Mouse (Mus musculus) heart, embryonic 13.5 days (tissue): ENCODE measurements at regions not wholly inside any gene's neighbourhood (a gene's known extent, or its start where the extent isn't known, plus 50 kb on each side); places are given as distances from the start of the nearest gene placed in this dataset.
A peak's percentile ranks its signal among the peaks of the same experiment; 100 is the strongest.

Experiments
- ATAC-seq: fragments of 200-750 bp; cut with Nextera tagmentation; 2 replicates; pipeline ENCODE4 v1.8.0; 2017; ENCODE audit warnings: moderate TSS enrichment; ENCODE audit not compliant: insufficient number of reproducible peaks, low FRiP score, low TSS enrichment; ENCODE audit errors: extremely low read depth
- H3K27ac ChIP-seq: fragments of 300-500 bp; sonication (generic); replicated peaks from 2 replicates; pipeline ENCODE4 v1.5.1; 2015; ENCODE audit warnings: moderate library complexity, mild to moderate bottlenecking, inconsistent platforms
- H3K27me3 ChIP-seq: fragments of 300-500 bp; sonication (generic); replicated peaks from 2 replicates; pipeline ENCODE4 v1.6.1; 2015; ENCODE audit warnings: mild to moderate bottlenecking, inconsistent platforms
- H3K36me3 ChIP-seq: fragments of 300-500 bp; sonication (generic); 2 replicates; pipeline ENCODE4 v1.6.1; 2015; ENCODE audit warnings: mild to moderate bottlenecking, inconsistent platforms
- H3K4me1 ChIP-seq: fragments of 300-500 bp; sonication (generic); 2 replicates; pipeline ENCODE4 v1.6.1; 2015; ENCODE audit warnings: inconsistent platforms
- H3K4me2 ChIP-seq: fragments of 300-500 bp; sonication (generic); 2 replicates; pipeline ENCODE4 v1.6.1; 2015; ENCODE audit warnings: inconsistent platforms, mild to moderate bottlenecking, moderate library complexity
- H3K4me3 ChIP-seq: fragments of 300-500 bp; sonication (generic); 2 replicates; pipeline ENCODE4 v1.5.1; 2015; ENCODE audit warnings: moderate library complexity, mild to moderate bottlenecking, inconsistent platforms
- H3K9ac ChIP-seq: fragments of 300-500 bp; sonication (generic); 2 replicates; pipeline ENCODE4 v1.6.1; 2015; ENCODE audit warnings: inconsistent platforms, mild to moderate bottlenecking, moderate library complexity
- H3K9me3 ChIP-seq: fragments of 300-500 bp; sonication (generic); 2 replicates; pipeline ENCODE4 v1.6.1; 2016; ENCODE audit warnings: inconsistent platforms
- WGBS: fragments of 180-500 bp; shearing (Covaris S2); methylation state at CpG from one replicate; pipeline ENCODE4 v1.1.7; 2015; ENCODE audit warnings: mixed read lengths; 5-methylcytosine and 5-hydroxymethylcytosine counted together

DNA sequence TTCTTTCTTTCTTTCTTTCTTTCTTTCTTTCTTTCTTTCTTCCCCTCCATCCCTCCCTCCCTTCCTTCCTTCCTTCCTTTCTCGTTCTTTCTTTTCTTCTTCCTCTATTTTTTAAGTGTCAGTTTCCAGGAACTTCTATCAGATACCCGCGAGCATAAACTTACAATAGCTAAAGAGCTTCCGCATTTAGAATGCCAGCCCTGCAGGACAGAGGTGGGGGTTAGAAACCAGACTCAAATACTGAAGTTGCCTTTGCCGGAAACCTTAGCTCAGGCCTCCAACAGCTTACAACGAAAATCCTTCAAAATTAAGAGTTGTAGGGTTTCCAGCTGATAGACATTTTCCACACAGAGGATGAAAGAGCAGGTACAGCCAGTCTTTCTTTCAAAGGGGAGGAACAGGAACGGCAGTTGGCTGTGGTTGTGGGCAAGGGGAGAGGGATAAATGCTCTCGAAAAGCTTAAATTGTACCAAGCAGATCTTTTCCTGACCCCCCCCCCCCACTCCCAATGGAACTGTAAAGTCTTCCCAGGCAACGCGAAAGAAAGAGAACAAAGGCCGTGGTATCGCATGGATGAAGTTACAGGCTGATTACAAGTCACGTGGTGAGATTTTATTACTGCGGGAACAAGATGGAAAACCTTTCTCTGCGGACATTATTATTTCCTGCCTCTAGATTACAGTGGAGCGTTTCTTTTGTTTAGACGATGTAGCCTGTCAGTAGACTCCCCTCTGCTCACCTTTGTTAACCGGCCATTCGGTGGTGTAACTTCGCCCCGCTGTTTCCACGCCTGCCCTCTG lies 159.2 kb downstream of the Tgfb2 start:
- Histone ChIP-seq H3K4me3 (no peak overlapping the region), H3K9me3 (no peaks in the 10 kb centered on the region), H3K4me2 (peak overlapping the region; percentile 36), H3K36me3 (no peaks in the 10 kb centered on the region), H3K4me1 (peaks cover 10% of the 10 kb centered on the region), H3K27me3 (no peaks in the 10 kb centered on the region), H3K27ac (no peak overlapping the region; the same call in 1 of the 2 replicates), H3K9ac (0 out of 2 replicates have a peak overlapping the region, but pooled peaks have one; percentile 37)
- ATAC-seq, result no peak
- WGBS, result 60% methylated on average over 22 of the region's 22 CpGs

GRCm38 (mm10) chr1:186540070-186540469 lies 165.7 kb downstream of the Tgfb2 start:
- H3K9ac ChIP-seq, result no peak overlapping the region
- H3K27ac ChIP-seq, result no peak overlapping the region
- no peak overlapping the region for H3K4me2 ChIP-seq
- no peak overlapping the region for H3K4me3 ChIP-seq
- no peaks in the 10 kb centered on the region for H3K27me3 ChIP-seq
- H3K4me1 ChIP-seq, result no peaks in the 10 kb centered on the region
- H3K9me3 ChIP-seq, result peaks cover 6% of the 10 kb centered on the region
- 84% methylated on average over 2 of the region's 2 CpGs for WGBS
- no peaks in the 10 kb centered on the region for H3K36me3 ChIP-seq
- no peak for ATAC-seq

DNA sequence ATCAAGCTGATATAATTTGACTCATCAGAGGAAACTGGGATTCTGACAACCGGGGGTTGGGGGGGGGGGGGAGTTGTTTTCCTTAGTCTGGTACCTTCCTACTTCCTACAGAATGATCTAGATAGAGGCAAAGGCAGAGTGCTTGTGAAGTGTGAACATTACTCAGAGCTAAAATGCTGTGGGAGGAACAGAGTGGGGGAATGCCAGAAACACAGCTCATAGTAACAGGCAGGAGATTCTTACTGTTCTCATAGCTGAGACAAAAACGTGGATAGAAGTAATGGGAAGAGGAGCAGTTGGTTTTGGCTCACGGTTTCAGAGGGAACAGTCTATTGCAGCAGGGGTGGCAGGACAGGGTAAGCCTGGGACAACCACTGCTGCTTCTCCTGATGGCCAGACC lies 167.6 kb downstream of the Tgfb2 start:
- no peak overlapping the region for H3K9ac ChIP-seq
- no peaks in the 10 kb centered on the region for H3K4me1 ChIP-seq
- no peak overlapping the region for H3K4me3 ChIP-seq
- no peak overlapping the region for H3K4me2 ChIP-seq
- no peak for ATAC-seq
- WGBS, result 51% methylated on average over 3 of the region's 3 CpGs
- no peaks in the 10 kb centered on the region for H3K27me3 ChIP-seq
- H3K9me3 ChIP-seq, result peaks cover 6% of the 10 kb centered on the region
- H3K27ac ChIP-seq, result no peak overlapping the region
- H3K36me3 ChIP-seq, result no peaks in the 10 kb centered on the region

- 25% methylated on average over 6 of the region's 6 CpGs for WGBS
- no peak for ATAC-seq
- Histone ChIP-seq H3K27ac (no peak overlapping the region), H3K9ac (no peak overlapping the region), H3K36me3 (no peaks in the 10 kb centered on the region), H3K9me3 (no peaks in the 10 kb centered on the region), H3K4me1 (peaks cover 15% of the 10 kb centered on the region), H3K4me2 (peak overlapping the region; percentile 25), H3K4me3 (no peak overlapping the region), H3K27me3 (no peaks in the 10 kb centered on the region)
Measured at GRCm38 (mm10) chr1:186515976-186516375, 189.8 kb downstream of the Tgfb2 start.

DNA sequence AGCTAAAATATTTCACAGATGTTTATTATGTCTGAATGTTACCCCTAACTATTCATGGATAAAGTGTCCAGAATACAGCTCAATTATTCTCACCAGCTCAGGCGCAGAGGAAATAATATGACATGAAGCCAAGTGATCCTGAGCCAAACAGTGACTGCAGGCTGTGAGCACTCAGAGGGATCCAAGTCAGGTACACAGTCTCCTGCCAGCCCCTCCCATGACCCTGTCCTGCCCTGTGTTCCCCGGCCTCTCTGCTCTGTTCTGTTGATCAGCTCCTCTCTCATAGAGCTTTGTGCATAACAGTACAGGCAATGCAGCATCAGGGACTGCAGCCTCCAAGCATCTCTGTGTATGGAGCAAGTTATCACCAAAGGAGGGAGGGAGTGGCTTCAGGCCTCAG lies 190.7 kb downstream of the Tgfb2 start:
- Histone ChIP-seq H3K36me3 (no peaks in the 10 kb centered on the region), H3K4me3 (no peak overlapping the region), H3K9me3 (no peaks in the 10 kb centered on the region), H3K27me3 (no peaks in the 10 kb centered on the region), H3K9ac (peak overlapping the region; percentile 37; the same call in 1 of the 2 replicates), H3K4me1 (peaks cover 22% of the 10 kb centered on the region), H3K4me2 (peak overlapping the region; percentile 25; the same call in 1 of the 2 replicates), H3K27ac (0 out of 2 replicates have a peak overlapping the region, but pooled peaks have one; percentile 2)
- ATAC-seq, result no peak
- WGBS, result 44% methylated on average over 2 of the region's 2 CpGs

DNA sequence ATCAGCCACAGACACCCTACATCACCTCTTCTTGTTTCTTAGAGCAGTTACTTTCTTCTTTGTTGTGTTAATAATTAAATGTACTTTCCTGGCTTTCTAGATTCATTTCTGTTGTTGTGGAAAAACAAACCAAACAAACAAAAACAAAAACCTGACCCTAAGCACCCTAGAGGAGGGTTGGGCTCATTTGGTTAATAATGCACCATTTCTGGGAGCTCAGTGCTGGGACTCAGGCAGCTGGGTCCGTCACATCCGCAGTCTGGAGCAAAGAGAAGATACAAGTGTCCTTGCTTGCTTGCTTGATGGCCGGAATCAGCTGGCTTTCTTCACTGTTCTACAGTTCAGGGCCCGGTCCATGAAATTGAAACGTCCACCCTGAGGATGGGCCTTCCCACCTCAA lies 191.9 kb downstream of the Tgfb2 start:
- ATAC-seq, result no peak
- no peak overlapping the region for H3K4me3 ChIP-seq
- peaks cover 5% of the 10 kb centered on the region; the same call in 1 of the 2 replicates for H3K9me3 ChIP-seq
- peaks cover 22% of the 10 kb centered on the region for H3K4me1 ChIP-seq
- H3K27me3 ChIP-seq, result no peaks in the 10 kb centered on the region
- H3K36me3 ChIP-seq, result no peaks in the 10 kb centered on the region
- H3K4me2 ChIP-seq, result no peak overlapping the region
- WGBS, result 78% methylated on average over 5 of the region's 5 CpGs
- no peak overlapping the region for H3K9ac ChIP-seq
- H3K27ac ChIP-seq, result no peak overlapping the region

DNA sequence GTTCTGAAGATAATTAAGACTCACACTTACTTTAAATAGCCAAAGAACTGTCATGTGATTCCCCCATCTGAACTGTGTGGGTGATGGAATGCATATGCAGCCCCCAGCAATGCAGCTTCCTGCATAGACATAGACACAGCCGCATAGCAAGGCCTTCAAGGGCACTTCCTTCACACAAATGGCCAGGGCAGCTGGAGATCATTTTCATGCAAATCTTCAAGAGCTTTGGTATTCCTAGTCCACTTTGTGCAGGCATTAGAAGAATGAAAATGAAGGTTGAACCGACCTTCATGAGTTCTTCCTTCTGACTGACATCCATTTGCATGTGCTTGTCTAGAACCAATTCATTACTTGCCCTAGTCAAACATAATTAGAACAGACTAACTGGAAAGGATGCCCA lies 195.3 kb downstream of the Tgfb2 start:
- WGBS, result 38% methylated on average over 2 of the region's 2 CpGs
- Histone ChIP-seq H3K36me3 (no peaks in the 10 kb centered on the region), H3K9me3 (peaks cover 5% of the 10 kb centered on the region; the same call in 1 of the 2 replicates), H3K27ac (no peak overlapping the region), H3K4me3 (no peak overlapping the region), H3K4me2 (no peak overlapping the region), H3K9ac (no peak overlapping the region), H3K27me3 (no peaks in the 10 kb centered on the region), H3K4me1 (peaks cover 23% of the 10 kb centered on the region)
- no peak for ATAC-seq

- H3K36me3 ChIP-seq, result no peaks in the 10 kb centered on the region
- no peak overlapping the region for H3K4me3 ChIP-seq
- peak overlapping the region; percentile 65 for H3K27ac ChIP-seq
- 38% methylated on average over 7 of the region's 7 CpGs for WGBS
- peaks cover 5% of the 10 kb centered on the region; the same call in 1 of the 2 replicates for H3K9me3 ChIP-seq
- no peak overlapping the region for H3K4me2 ChIP-seq
- no peaks in the 10 kb centered on the region for H3K27me3 ChIP-seq
- H3K9ac ChIP-seq, result no peak overlapping the region
- no peak for ATAC-seq
- H3K4me1 ChIP-seq, result peaks cover 16% of the 10 kb centered on the region
Measured at GRCm38 (mm10) chr1:186508358-186508757, 197.4 kb downstream of the Tgfb2 start.

DNA sequence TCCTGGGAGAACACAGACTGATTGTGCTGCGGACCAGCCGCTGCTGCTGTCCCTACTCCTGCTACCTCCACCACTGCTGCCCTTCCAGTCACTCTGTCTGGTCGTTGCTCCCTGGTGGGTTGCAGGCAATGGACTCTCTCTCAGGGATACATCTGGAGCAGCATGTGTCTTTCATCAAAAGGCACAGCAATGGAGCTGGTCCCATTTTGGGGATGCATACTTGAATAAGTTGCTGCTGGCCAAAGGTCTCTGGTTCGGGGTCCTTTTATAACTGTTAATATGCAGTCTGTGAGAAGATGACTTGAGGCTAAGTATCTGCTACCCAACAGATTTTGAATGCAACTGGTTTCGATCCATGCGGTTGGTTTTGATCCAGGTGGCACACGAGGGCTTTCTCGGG lies 197.8 kb downstream of the Tgfb2 start:
- H3K4me1 ChIP-seq, result peaks cover 16% of the 10 kb centered on the region
- peaks cover 5% of the 10 kb centered on the region; the same call in 1 of the 2 replicates for H3K9me3 ChIP-seq
- H3K36me3 ChIP-seq, result no peaks in the 10 kb centered on the region
- peak overlapping the region; percentile 65 for H3K27ac ChIP-seq
- no peak overlapping the region for H3K4me3 ChIP-seq
- WGBS, result 60% methylated on average over 8 of the region's 8 CpGs
- no peak overlapping the region for H3K9ac ChIP-seq
- no peaks in the 10 kb centered on the region for H3K27me3 ChIP-seq
- H3K4me2 ChIP-seq, result no peak overlapping the region
- no peak for ATAC-seq

- no peak for ATAC-seq
Measured at GRCm38 (mm10) chr1:186506517-186506916, 199.3 kb downstream of the Tgfb2 start.

GRCm38 (mm10) chr1:186505912-186506311 lies 199.9 kb downstream of the Tgfb2 start:
- Histone ChIP-seq H3K4me2 (no peak overlapping the region), H3K9ac (no peak overlapping the region), H3K27ac (no peak overlapping the region), H3K4me1 (peaks cover 16% of the 10 kb centered on the region), H3K4me3 (no peak overlapping the region), H3K36me3 (no peaks in the 10 kb centered on the region), H3K27me3 (no peaks in the 10 kb centered on the region), H3K9me3 (peaks cover 5% of the 10 kb centered on the region; the same call in 1 of the 2 replicates)
- WGBS, result 54% methylated on average over 1 of the region's 1 CpGs
- ATAC-seq, result no peak

More at GRCm38 (mm10) chr1:186506517-186506916, 199.3 kb downstream of the Tgfb2 start:
- Histone ChIP-seq H3K27ac (no peak overlapping the region), H3K9ac (no peak overlapping the region), H3K4me2 (no peak overlapping the region), H3K36me3 (no peaks in the 10 kb centered on the region), H3K4me1 (peaks cover 16% of the 10 kb centered on the region), H3K9me3 (peaks cover 5% of the 10 kb centered on the region; the same call in 1 of the 2 replicates), H3K27me3 (no peaks in the 10 kb centered on the region), H3K4me3 (no peak overlapping the region)
- 75% methylated on average over 7 of the region's 7 CpGs for WGBS
